Mouse (Mus musculus) liver, embryonic 16.5 days (tissue): ENCODE results near the gene Ntm. TPM values are rescaled to one million over a fixed set of nuclear protein-coding genes. Genes with fewer than 3 reads are reported as not detected.

ENCODE experiments used
- ATAC-seq: fragments of 200-750 bp; cut with Nextera tagmentation; 2 replicates; pipeline ENCODE4 v1.8.0; 2017; ENCODE audit warnings: low read depth, mild to moderate bottlenecking, moderate number of reproducible peaks, moderate library complexity
- H3K27ac ChIP-seq: fragments of 300-500 bp; sonication (generic); 2 replicates; pipeline ENCODE4 v1.5.1; 2014; ENCODE audit warnings: mild to moderate bottlenecking, low read length
- H3K27me3 ChIP-seq: fragments of 300-500 bp; sonication (generic); 2 replicates; pipeline ENCODE4 v1.6.1; 2014; ENCODE audit warnings: low read depth, low read length, mixed read lengths; ENCODE audit not compliant: control insufficient read depth, insufficient read depth
- H3K36me3 ChIP-seq: fragments of 300-500 bp; sonication (generic); 2 replicates; pipeline ENCODE4 v1.6.1; 2014; ENCODE audit warnings: mild to moderate bottlenecking; ENCODE audit not compliant: control insufficient read depth, insufficient read depth
- H3K4me1 ChIP-seq: fragments of 300-500 bp; sonication (generic); 2 replicates; pipeline ENCODE4 v1.6.1; 2014; ENCODE audit warnings: low read depth, low read length, mixed read lengths; ENCODE audit not compliant: control insufficient read depth
- H3K4me2 ChIP-seq: fragments of 300-500 bp; sonication (generic); 2 replicates; pipeline ENCODE4 v1.6.1; 2014; ENCODE audit warnings: low read depth, low read length, mixed read lengths
- H3K4me3 ChIP-seq: fragments of 300-500 bp; sonication (generic); 2 replicates; pipeline ENCODE4 v1.5.1; 2014; ENCODE audit warnings: low read depth, mild to moderate bottlenecking, low read length
- H3K9ac ChIP-seq: fragments of 300-500 bp; sonication (generic); 2 replicates; pipeline ENCODE4 v1.6.1; 2014; ENCODE audit warnings: low read depth, low read length
- H3K9me3 ChIP-seq: fragments of 300-500 bp; sonication (generic); replicated peaks from 2 replicates; pipeline ENCODE4 v1.6.1; 2016; ENCODE audit warnings: low read length; ENCODE audit not compliant: control insufficient read depth
- WGBS: fragments of 180-500 bp; shearing (Covaris S2); extraction: QIAGEN DNeasy Blood & Tissue Kit; methylation state at CpG from one replicate; pipeline ENCODE4 v1.1.7; 2014; ENCODE audit not compliant: insufficient replicate concordance; 5-methylcytosine and 5-hydroxymethylcytosine counted together
- polyA plus RNA-seq: library from polyadenylated mRNA; unstranded; fragments of >200 nt; fragmentation: Nextera tagmentation; extraction: Ambion mirVana; gene quantifications from 2 replicates; pipeline ENCODE4 v1.2.1, GENCODE M21; 2015

Gene Ntm
- polyA plus RNA-seq, 1 experiment from 2014 or later = 0.33 TPM

GRCm38 (mm10) chr9:29514588-29515356 is 448.2 kb downstream of the Ntm start:
- Histone ChIP-seq H3K4me1 (no peaks in the 10 kb centered on the region), H3K27ac (no peak overlapping the region), H3K4me2 (no peak overlapping the region), H3K4me3 (no peak overlapping the region), H3K36me3 (no peaks in the 10 kb centered on the region), H3K9ac (no peak overlapping the region), H3K27me3 (no peaks in the 10 kb centered on the region), H3K9me3 (no peaks in the 10 kb centered on the region)
- WGBS = 69% methylated on average over 17 of the region's 17 CpGs
- no peak for ATAC-seq

GRCm38 (mm10) chr9:29496002-29496401 is 466.9 kb downstream of the Ntm start:
- Histone ChIP-seq H3K4me2 (no peak overlapping the region), H3K27ac (no peak overlapping the region), H3K27me3 (no peaks in the 10 kb centered on the region), H3K4me1 (no peaks in the 10 kb centered on the region), H3K9ac (no peak overlapping the region), H3K4me3 (no peak overlapping the region), H3K36me3 (no peaks in the 10 kb centered on the region), H3K9me3 (no peaks in the 10 kb centered on the region)
- WGBS = 28% methylated on average over 2 of the region's 2 CpGs
- no peak for ATAC-seq

GRCm38 (mm10) chr9:29482272-29482671 is 480.7 kb downstream of the Ntm start:
- no peak overlapping the region for H3K4me2 ChIP-seq
- H3K27ac ChIP-seq = no peak overlapping the region
- H3K4me1 ChIP-seq = no peaks in the 10 kb centered on the region
- H3K36me3 ChIP-seq = no peaks in the 10 kb centered on the region
- H3K9me3 ChIP-seq = no peaks in the 10 kb centered on the region
- ATAC-seq = no peak
- no peaks in the 10 kb centered on the region for H3K27me3 ChIP-seq
- H3K4me3 ChIP-seq = no peak overlapping the region
- no peak overlapping the region for H3K9ac ChIP-seq
- 70% methylated on average over 2 of the region's 2 CpGs for WGBS

- Histone ChIP-seq H3K9me3 (no peaks in the 10 kb centered on the region), H3K4me1 (no peaks in the 10 kb centered on the region), H3K27ac (no peak overlapping the region), H3K4me3 (no peak overlapping the region), H3K27me3 (no peaks in the 10 kb centered on the region), H3K4me2 (no peak overlapping the region), H3K9ac (no peak overlapping the region), H3K36me3 (no peaks in the 10 kb centered on the region)
- no peak for ATAC-seq
- WGBS = 60% methylated on average over 10 of the region's 10 CpGs
Observed at GRCm38 (mm10) chr9:29479051-29479450, 483.9 kb downstream of the Ntm start.

- H3K4me3 ChIP-seq = no peak overlapping the region
- H3K27me3 ChIP-seq = no peaks in the 10 kb centered on the region
- ATAC-seq = no peak
- no peak overlapping the region for H3K27ac ChIP-seq
- H3K4me1 ChIP-seq = no peaks in the 10 kb centered on the region
- H3K9me3 ChIP-seq = no peaks in the 10 kb centered on the region
- no peak overlapping the region for H3K9ac ChIP-seq
- 31% methylated on average over 6 of the region's 6 CpGs for WGBS
- no peak overlapping the region for H3K4me2 ChIP-seq
- no peaks in the 10 kb centered on the region for H3K36me3 ChIP-seq
Observed at GRCm38 (mm10) chr9:29477219-29477618, 485.7 kb downstream of the Ntm start.

GRCm38 (mm10) chr9:29473418-29473817 is 489.5 kb downstream of the Ntm start:
- Histone ChIP-seq H3K27me3 (no peaks in the 10 kb centered on the region), H3K4me3 (no peak overlapping the region)
- ATAC-seq = no peak

GRCm38 (mm10) chr9:29472226-29472625 is 490.7 kb downstream of the Ntm start:
- no peaks in the 10 kb centered on the region for H3K4me1 ChIP-seq
- H3K27me3 ChIP-seq = no peaks in the 10 kb centered on the region
- ATAC-seq = no peak
- 47% methylated on average over 4 of the region's 4 CpGs for WGBS
- H3K4me2 ChIP-seq = no peak overlapping the region
- no peak overlapping the region for H3K4me3 ChIP-seq
- no peaks in the 10 kb centered on the region for H3K36me3 ChIP-seq
- H3K9me3 ChIP-seq = no peaks in the 10 kb centered on the region
- H3K9ac ChIP-seq = no peak overlapping the region
- no peak overlapping the region for H3K27ac ChIP-seq

More at GRCm38 (mm10) chr9:29473418-29473817, 489.5 kb downstream of the Ntm start:
- Histone ChIP-seq H3K9ac (no peak overlapping the region), H3K4me1 (no peaks in the 10 kb centered on the region), H3K27ac (no peak overlapping the region), H3K4me2 (no peak overlapping the region), H3K9me3 (no peaks in the 10 kb centered on the region), H3K36me3 (no peaks in the 10 kb centered on the region)

GRCm38 (mm10) chr9:29464756-29465155 is 498.2 kb downstream of the Ntm start:
- WGBS = 52% methylated on average over 4 of the region's 4 CpGs
- H3K9ac ChIP-seq = no peak overlapping the region
- H3K4me2 ChIP-seq = no peak overlapping the region
- H3K9me3 ChIP-seq = no peaks in the 10 kb centered on the region
- H3K36me3 ChIP-seq = no peaks in the 10 kb centered on the region
- no peak overlapping the region for H3K4me3 ChIP-seq
- H3K4me1 ChIP-seq = no peaks in the 10 kb centered on the region
- no peak overlapping the region for H3K27ac ChIP-seq
- ATAC-seq = no peak
- H3K27me3 ChIP-seq = no peaks in the 10 kb centered on the region

GRCm38 (mm10) chr9:29462970-29463593 is 499.9 kb downstream of the Ntm start:
- no peak; the same call in 1 of the 2 replicates for ATAC-seq
- H3K27ac ChIP-seq = no peak overlapping the region
- no peaks in the 10 kb centered on the region for H3K4me1 ChIP-seq
- H3K4me2 ChIP-seq = no peak overlapping the region
- WGBS = 58% methylated on average over 10 of the region's 10 CpGs
- H3K4me3 ChIP-seq = no peak overlapping the region
- H3K27me3 ChIP-seq = no peaks in the 10 kb centered on the region
- no peaks in the 10 kb centered on the region for H3K9me3 ChIP-seq
- H3K36me3 ChIP-seq = no peaks in the 10 kb centered on the region
- H3K9ac ChIP-seq = no peak overlapping the region
